Mouse (Mus musculus) layer of hippocampus, adult 11-12 months (tissue): ENCODE data around the gene Cep164.

ENCODE experiments used
- DNase-seq: peaks from one replicate; pipeline ENCODE4 v3.0.0; 2022; ENCODE audit warnings: low spot score

The Cep164 gene

DNA sequence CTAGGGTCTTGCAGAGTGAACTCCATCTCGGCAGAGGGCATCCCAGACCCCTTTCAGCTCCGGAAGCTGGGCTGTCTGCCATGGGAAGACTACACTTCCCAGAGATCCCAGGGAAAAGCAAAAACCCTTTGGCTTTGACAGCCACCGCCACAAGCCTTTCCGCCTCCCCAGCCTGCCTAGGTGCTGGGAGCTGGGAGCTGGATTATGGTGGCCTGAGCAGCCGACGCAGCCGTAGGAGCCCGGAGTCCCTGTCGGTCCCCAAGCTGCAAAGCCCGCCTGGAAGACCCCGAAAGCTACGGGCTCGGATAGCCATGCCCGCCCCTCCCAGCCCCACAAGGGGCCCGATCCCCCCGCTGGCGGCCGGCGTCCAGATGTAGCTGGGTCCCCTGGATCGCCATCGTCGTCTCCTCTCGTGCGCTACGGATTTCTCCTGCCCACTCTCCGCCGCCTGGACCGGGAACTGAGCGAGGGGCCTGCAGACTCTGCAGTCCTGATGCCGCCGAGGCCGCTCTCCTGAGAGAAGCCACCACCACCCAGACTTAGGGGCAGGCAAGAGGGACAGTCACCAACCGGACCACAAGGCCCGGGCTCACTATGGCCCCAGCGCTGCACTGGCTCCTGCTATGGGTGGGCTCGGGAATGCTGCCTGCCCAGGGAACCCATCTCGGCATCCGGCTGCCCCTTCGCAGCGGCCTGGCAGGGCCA, 10.1 kb upstream of the Cep164 start, which contains the start of gene Bace1:
Gene Bace1 (plus strand): TSS at position 147 of the 705 bp plus-strand sequence.
- peak; percentile 92 for DNase-seq

GRCm38 (mm10) chr9:45838069-45838433, 9.6 kb upstream of the Cep164 start:
- DNase-seq = no peak

GRCm38 (mm10) chr9:45833461-45833860, 5.0 kb upstream of the Cep164 start:
- DNase-seq = no peak

GRCm38 (mm10) chr9:45832898-45833297, 4.4 kb upstream of the Cep164 start:
- DNase-seq = no peak

DNA sequence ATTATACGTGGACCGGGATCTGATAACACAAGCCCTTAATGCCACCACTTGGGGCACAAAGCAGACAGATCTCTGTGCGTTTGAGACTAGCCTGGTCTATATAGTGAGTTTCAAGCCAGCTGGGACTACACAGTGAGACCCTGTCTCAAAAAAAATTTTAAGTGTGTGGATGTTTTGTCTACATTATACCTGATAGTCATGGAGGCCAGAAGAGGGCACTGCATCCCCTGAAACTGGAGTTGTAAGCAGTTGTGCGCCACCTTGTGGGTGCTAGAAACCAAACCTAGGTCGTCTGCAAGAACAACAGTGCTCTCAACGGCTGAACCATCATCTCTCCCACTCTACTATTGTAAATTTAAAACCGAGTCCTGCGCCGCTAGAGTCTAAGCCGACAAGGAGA, 616 bp upstream of the Cep164 start:
- DNase-seq = peak; percentile 79

- peak; percentile 20 for DNase-seq
These were observed 714 bp downstream of the Cep164 start for GRCm38 (mm10) chr9:45827663-45828290.

- DNase-seq = no peak
These were observed 10.0 kb downstream of the Cep164 start for GRCm38 (mm10) chr9:45818406-45819011.

DNA sequence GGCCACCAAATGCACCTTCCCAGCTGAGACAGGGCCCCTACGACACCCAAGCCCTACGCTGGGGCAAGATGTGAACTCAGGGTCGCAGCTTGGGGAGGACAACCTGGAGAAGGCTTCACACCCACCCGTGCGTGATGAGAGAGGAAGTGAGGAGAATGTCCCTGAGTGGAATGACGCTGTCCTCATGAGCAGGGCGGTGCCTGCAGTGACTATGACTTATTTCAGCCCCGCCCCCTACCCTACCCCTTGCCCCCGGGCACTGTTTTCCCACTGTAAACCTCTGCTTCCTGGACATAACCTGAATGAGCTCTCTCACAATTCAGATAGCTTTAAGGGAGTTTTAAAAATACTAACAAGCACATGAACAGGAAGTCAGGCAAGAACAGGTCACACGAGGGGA, 13.0 kb downstream of the Cep164 start:
- no peak for DNase-seq

DNA sequence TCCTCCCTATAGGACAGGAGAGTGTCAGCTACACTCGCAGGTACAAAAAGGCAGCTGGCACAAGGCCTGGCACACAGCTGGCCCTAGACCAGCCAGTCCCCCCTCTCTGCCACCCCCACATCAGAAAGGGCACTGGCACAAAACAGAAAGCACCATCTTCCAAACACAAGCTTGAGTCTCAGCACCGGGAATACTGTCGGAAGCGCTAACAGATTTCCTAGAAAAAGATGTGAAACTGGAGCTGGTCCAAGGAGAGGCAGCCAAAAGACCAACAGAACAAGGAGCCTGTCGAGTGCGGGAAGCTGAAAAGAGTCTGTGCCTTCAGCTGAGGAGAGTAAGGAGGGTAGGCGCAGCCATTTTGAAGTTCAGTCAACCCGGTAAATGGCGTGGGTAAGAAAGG, 13.4 kb downstream of the Cep164 start:
- peak; percentile 34 for DNase-seq

DNA sequence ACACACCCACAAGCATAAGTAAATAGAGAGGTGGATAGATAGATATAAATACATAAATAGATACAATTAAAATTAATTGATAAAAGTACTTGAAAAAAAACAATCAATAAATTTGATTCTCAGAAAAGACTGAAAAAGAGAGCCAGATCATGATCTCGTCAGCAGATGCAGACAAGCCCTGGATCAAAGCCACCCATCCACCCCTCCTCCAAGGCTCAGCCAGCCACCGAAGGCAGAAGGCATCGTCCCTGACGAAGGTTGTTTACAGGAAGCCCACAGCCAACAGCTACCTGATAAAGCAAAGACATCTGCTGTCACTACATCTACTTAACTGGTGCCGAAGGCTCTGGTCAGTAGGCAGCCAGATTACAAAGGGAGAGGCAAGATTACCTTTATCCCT, 16.5 kb downstream of the Cep164 start:
- no peak for DNase-seq

DNA sequence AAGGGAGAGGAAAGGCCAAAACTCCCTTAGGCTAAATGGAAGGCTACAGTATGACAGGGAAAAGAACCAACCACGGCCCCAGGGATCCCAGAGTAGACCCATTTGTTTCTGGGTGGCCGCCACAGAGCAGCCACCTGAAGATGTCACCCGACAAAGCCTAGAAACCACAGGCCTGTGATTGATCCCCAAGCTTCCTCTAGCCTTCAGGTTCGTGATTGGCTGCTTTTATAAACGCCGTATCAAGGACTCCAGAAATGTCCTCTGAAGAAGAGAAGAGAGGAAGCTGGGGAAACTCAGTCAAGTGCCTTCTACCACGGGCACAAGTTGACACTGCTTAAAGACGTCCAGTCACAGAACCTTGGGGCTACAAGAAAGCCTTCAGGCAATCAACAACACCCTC, 20.7 kb downstream of the Cep164 start:
- no peak for DNase-seq

GRCm38 (mm10) chr9:45807337-45807736, 21.2 kb downstream of the Cep164 start:
- no peak for DNase-seq

- no peak for DNase-seq
These were observed 21.6 kb downstream of the Cep164 start for GRCm38 (mm10) chr9:45806847-45807246.

DNA sequence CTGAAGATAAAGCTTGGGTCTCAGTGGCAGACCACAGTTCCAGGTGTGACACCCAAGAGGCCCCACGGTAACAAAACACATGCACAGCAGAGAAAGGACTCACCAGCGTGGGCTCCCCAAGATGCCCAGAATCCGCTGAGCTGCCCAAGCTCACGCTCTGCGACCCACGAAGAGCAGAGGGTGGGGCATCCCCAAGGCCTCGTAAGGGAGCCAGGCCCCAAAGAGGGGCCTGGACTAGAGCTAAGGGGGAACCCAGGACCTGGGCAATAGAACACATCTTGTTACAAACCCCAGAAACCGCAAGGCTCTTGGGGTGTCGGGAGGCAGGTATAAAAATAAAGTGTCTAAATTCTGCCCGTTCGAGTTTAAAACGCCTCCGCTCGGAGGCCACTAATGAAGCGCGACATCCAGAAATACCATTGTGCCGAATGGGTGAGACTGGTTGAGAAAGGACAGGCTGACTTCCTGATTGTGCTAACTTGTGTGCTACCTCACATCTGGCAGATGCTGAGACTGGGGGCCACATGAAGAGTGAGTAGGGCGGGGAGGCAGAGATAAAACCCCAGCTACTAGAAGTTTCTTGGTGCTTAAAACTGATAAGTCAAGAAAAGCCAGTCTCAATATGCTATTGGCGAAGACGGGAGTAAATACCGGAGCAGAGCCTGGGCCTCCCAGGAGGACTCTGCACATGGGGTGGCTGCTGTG, 25.3 kb downstream of the Cep164 start:
- no peak for DNase-seq

DNA sequence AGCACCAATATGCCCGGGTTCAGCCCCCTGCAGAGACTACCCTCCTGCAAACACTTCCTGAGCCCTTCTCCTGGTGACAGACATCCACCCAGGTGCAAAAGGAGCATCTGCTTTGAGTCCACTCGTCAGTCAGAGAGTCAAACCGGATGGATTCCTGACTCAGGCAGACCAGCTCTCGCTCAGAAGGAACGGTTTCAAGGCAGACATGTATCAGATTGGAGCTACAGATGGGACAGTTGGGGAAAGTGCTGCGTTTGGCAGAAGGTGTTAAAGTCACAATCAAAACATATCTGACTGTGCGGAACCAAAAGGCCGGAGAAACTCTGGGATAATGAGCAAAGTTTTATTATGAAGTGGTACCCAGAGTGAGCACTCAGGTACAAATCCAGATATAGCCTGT, 29.1 kb downstream of the Cep164 start:
- peak; percentile 52 for DNase-seq

DNA sequence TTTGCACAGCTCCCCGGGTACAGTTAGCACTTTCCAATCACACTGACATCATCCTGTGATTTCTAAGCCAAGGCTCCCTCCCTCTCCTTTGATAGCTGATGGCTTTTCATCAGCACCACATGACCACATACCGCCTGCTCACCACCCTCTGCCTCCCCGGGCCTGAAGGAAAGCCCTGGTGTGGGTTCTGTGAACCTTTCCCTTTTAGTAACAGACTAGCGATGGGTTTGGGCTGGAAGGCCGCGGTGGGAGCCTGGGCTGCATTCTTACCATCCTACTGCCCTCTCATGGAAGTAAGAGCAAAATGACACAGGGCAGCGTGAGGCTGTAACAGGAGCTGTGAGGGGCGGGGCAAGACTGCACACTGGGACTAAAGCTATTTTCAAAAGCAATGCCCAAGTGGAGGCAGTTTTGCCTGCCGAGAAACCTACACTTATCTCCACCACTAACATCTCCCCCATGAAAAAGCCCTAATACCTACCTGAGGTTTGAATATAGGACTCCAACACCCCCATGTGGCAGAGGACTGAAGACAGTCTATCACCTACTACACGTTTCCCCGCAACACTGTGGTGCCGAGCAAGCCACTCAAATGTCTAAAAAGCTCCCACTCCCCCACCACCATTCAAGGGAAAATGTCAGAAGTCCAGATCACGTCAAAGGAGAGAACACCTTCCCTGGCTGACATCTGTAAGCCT, 29.9 kb downstream of the Cep164 start:
- peak; percentile 37 for DNase-seq

DNA sequence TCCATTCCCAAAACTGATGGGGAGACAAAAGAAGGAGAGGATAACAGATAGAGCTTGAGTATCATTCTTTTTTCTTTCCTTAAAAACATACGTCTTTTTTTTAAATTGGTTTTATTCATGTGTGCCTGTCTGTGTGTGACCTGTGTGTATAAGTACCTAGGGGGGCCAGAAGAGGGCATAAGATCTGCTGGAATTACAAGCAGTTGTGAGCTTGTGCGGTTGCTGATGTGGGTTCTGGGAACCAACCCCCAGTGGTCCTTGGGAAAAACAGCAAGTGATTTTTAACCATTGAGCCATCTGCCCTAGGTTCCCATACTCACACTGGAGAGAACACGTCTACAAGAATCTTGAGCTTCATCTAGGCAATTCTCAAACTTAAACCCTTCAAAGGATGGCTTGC, 31.2 kb downstream of the Cep164 start:
- DNase-seq = no peak

DNA sequence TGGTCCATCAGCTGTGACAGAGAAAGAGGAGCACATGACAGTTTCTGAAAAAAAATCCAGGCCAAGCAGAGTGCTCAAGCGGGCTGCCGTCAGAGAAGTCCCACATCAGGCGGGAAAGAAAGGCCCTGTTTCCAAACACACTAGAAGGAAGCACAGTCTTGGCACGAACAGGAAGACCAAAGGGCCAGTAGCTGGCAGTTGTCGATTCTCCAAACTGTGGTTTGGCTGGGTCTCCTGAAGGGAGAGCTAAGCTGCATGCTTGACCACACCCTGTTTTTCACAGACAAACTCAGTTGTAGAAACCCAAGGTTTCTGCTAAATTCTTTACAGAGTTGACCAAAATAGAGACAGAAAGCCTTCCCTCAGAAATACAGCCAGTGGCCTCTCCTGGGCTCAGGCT, 32.8 kb downstream of the Cep164 start:
- no peak for DNase-seq

- no peak for DNase-seq
These were observed 34.8 kb downstream of the Cep164 start for GRCm38 (mm10) chr9:45793697-45794096.

GRCm38 (mm10) chr9:45792235-45792634, 36.3 kb downstream of the Cep164 start:
- no peak for DNase-seq

GRCm38 (mm10) chr9:45791456-45792142, 36.9 kb downstream of the Cep164 start:
- DNase-seq = no peak

- DNase-seq = no peak
These were observed 40.1 kb downstream of the Cep164 start for GRCm38 (mm10) chr9:45788405-45788804.
